Mouse (Mus musculus): ENCODE measurements around the gene Lcn5. TPM values are rescaled to one million over a fixed set of nuclear protein-coding genes. Genes with fewer than 3 reads are reported as not detected.

Lcn5 gene
- not detected for total RNA-seq (2022)

GRCm38 (mm10) chr2:25657652-25658051 is at the start of gene Lcn5:
Lcn5 (plus strand) TSS chr2:25657952.
- no peak for DNase-seq (ENCODE audit: low spot score in 2 of 2)

- no peak for DNase-seq (ENCODE audit: low spot score in 2 of 2)
Measured at GRCm38 (mm10) chr2:25608671-25609070, 49.1 kb upstream of the Lcn5 start.

- DNase-seq (ENCODE audit: low spot score in 2 of 2) = no peak
Measured at GRCm38 (mm10) chr2:25616398-25616797, 41.4 kb upstream of the Lcn5 start.

GRCm38 (mm10) chr2:25617578-25617977 is 40.2 kb upstream of the Lcn5 start, which contains the start of gene Ccdc183:
Ccdc183 (minus strand) TSS chr2:25617678.
- DNase-seq (ENCODE audit: low spot score in 2 of 2) = no peak

- no peak for DNase-seq (ENCODE audit: low spot score in 2 of 2)
Measured at GRCm38 (mm10) chr2:25620386-25620785, 37.4 kb upstream of the Lcn5 start.

- no peak for DNase-seq (ENCODE audit: low spot score in 2 of 2)
Measured at GRCm38 (mm10) chr2:25620852-25621228, 36.9 kb upstream of the Lcn5 start.

- peak; percentile 67 to 91 for DNase-seq (ENCODE audit: low spot score in 2 of 2)
Measured at GRCm38 (mm10) chr2:25621229-25622200, 36.2 kb upstream of the Lcn5 start, which contains the start of gene Tmem141. Tmem141 (minus strand) TSS chr2:25622005.

- no peak for DNase-seq (ENCODE audit: low spot score in 2 of 2)
Measured at GRCm38 (mm10) chr2:25625986-25626385, 31.8 kb upstream of the Lcn5 start.

- no peak for DNase-seq (ENCODE audit: low spot score in 2 of 2)
Measured at GRCm38 (mm10) chr2:25627811-25628210, 29.9 kb upstream of the Lcn5 start, which contains the start of gene Fcna. Fcna (minus strand) TSS chr2:25628030.

GRCm38 (mm10) chr2:25628738-25629137 is 29.0 kb upstream of the Lcn5 start:
- no peak for DNase-seq (ENCODE audit: low spot score in 2 of 2)

GRCm38 (mm10) chr2:25633616-25634015 is 24.1 kb upstream of the Lcn5 start:
- no peak for DNase-seq (ENCODE audit: low spot score in 2 of 2)

GRCm38 (mm10) chr2:25634046-25634445 is 23.7 kb upstream of the Lcn5 start:
- no peak for DNase-seq (ENCODE audit: low spot score in 2 of 2)

- no peak for DNase-seq (ENCODE audit: low spot score in 2 of 2)
Measured at GRCm38 (mm10) chr2:25639890-25640289, 17.9 kb upstream of the Lcn5 start.

GRCm38 (mm10) chr2:25652902-25653301 is 4.8 kb upstream of the Lcn5 start, which contains the start of gene Lcn8:
Lcn8 (plus strand) TSS chr2:25653120.
- DNase-seq (ENCODE audit: low spot score in 2 of 2) = no peak

GRCm38 (mm10) chr2:25654502-25654901 is 3.2 kb upstream of the Lcn5 start:
- no peak for DNase-seq (ENCODE audit: low spot score in 2 of 2)

- DNase-seq (ENCODE audit: low spot score in 2 of 2) = no peak
Measured at GRCm38 (mm10) chr2:25656691-25657090, 1.1 kb upstream of the Lcn5 start.

GRCm38 (mm10) chr2:25657246-25657645 is 506 bp upstream of the Lcn5 start:
- no peak for DNase-seq (ENCODE audit: low spot score in 2 of 2)

- DNase-seq (ENCODE audit: low spot score in 2 of 2) = no peak
Measured at GRCm38 (mm10) chr2:25660279-25660678, 2.5 kb downstream of the Lcn5 start.

GRCm38 (mm10) chr2:25661245-25661970 is 3.7 kb downstream of the Lcn5 start:
- DNase-seq (ENCODE audit: low spot score in 2 of 2) = no peak

- DNase-seq (ENCODE audit: low spot score in 2 of 2) = peak in 1 of 2 experiments; percentile 19
Measured at GRCm38 (mm10) chr2:25663511-25663910, 5.8 kb downstream of the Lcn5 start.

GRCm38 (mm10) chr2:25664125-25664524 is 6.4 kb downstream of the Lcn5 start:
- DNase-seq (ENCODE audit: low spot score in 2 of 2) = no peak

- no peak for DNase-seq (ENCODE audit: low spot score in 2 of 2)
Measured at GRCm38 (mm10) chr2:25666516-25666915, 8.8 kb downstream of the Lcn5 start.

Measured in left cerebral cortex, adult 8-10 months (tissue).